Mouse (Mus musculus) c-Kit-positive CD71-positive TER-119-negative erythroid progenitor cells, embryonic 14.5 days (primary cell): ENCODE data around the gene Cyb5d2.

Source experiments
- DNase-seq: peaks from one replicate; pipeline ENCODE4 v3.0.0-alpha.2; 2013; ENCODE audit warnings: low read depth

Cyb5d2 gene

GRCm38 (mm10) chr11:72795455-72796295 lies at the start of gene Cyb5d2, which contains the start of gene Zzef1:
Cyb5d2 (minus strand) TSS chr11:72796142.
Zzef1 (plus strand) TSS chr11:72796226.
- peak; percentile 94 for DNase-seq

GRCm38 (mm10) chr11:72845526-72845925 lies 49.6 kb upstream of the Cyb5d2 start:
- DNase-seq, result no peak

GRCm38 (mm10) chr11:72843576-72843975 lies 47.6 kb upstream of the Cyb5d2 start:
- DNase-seq, result no peak

GRCm38 (mm10) chr11:72842731-72843130 lies 46.8 kb upstream of the Cyb5d2 start:
- DNase-seq, result no peak

GRCm38 (mm10) chr11:72829869-72830268 lies 33.9 kb upstream of the Cyb5d2 start:
- no peak for DNase-seq

GRCm38 (mm10) chr11:72821041-72821440 lies 25.1 kb upstream of the Cyb5d2 start:
- no peak for DNase-seq

GRCm38 (mm10) chr11:72818067-72818466 lies 22.1 kb upstream of the Cyb5d2 start:
- no peak for DNase-seq

- no peak for DNase-seq
Observed at GRCm38 (mm10) chr11:72816859-72817258, 20.9 kb upstream of the Cyb5d2 start.

GRCm38 (mm10) chr11:72814188-72814587 lies 18.2 kb upstream of the Cyb5d2 start:
- no peak for DNase-seq

- DNase-seq, result no peak
Observed at GRCm38 (mm10) chr11:72813687-72814086, 17.7 kb upstream of the Cyb5d2 start.

- DNase-seq, result no peak
Observed at GRCm38 (mm10) chr11:72807992-72808391, 12.1 kb upstream of the Cyb5d2 start.

- no peak for DNase-seq
Observed at GRCm38 (mm10) chr11:72806556-72806955, 10.6 kb upstream of the Cyb5d2 start.

GRCm38 (mm10) chr11:72805232-72805631 lies 9.3 kb upstream of the Cyb5d2 start:
- no peak for DNase-seq

- DNase-seq, result no peak
Observed at GRCm38 (mm10) chr11:72804586-72804985, 8.6 kb upstream of the Cyb5d2 start.

GRCm38 (mm10) chr11:72803038-72803437 lies 7.1 kb upstream of the Cyb5d2 start:
- DNase-seq, result no peak

- no peak for DNase-seq
Observed at GRCm38 (mm10) chr11:72801182-72801581, 5.2 kb upstream of the Cyb5d2 start.

- no peak for DNase-seq
Observed at GRCm38 (mm10) chr11:72798112-72798511, 2.2 kb upstream of the Cyb5d2 start.

- peak; percentile 31 for DNase-seq
Observed at GRCm38 (mm10) chr11:72796773-72797338, 914 bp upstream of the Cyb5d2 start.

- DNase-seq, result no peak
Observed at GRCm38 (mm10) chr11:72796296-72796687, 350 bp upstream of the Cyb5d2 start.

GRCm38 (mm10) chr11:72795149-72795454 lies 840 bp downstream of the Cyb5d2 start:
- peak; percentile 16 for DNase-seq

- no peak for DNase-seq
Observed at GRCm38 (mm10) chr11:72792033-72792432, 3.9 kb downstream of the Cyb5d2 start.

- no peak for DNase-seq
Observed at GRCm38 (mm10) chr11:72782503-72782902, 13.4 kb downstream of the Cyb5d2 start.

- DNase-seq, result no peak
Observed at GRCm38 (mm10) chr11:72782103-72782502, 13.8 kb downstream of the Cyb5d2 start.

- no peak for DNase-seq
Observed at GRCm38 (mm10) chr11:72778957-72779356, 17.0 kb downstream of the Cyb5d2 start.
